17 mouse cellular contexts compared by ENCODE assay signal in genomic region chr5:42620698-42621097, GRCm38 (mm10).
"Had no signal": no experiment of that assay in that cellular context is flagged by ENCODE, and none has a peak within 500 bp of the region (broad histone marks: within the 10 kb centered on the region; RNA-seq: fewer than 3 reads in every experiment).

No protein-coding gene starts in this region.

- DNase-seq: lung, adult 2 months; lung, postnatal 14 days; lung, postnatal 36 days; right cerebral cortex, postnatal 14 days; thymus, adult 2 months; thymus, postnatal 25 days; thymus, postnatal 4 days had no signal

- H3K36me3 ChIP-seq: lung, embryonic 15.5 days; midbrain, embryonic 13.5 days; midbrain, embryonic 15.5 days; neural tube, embryonic 12.5 days; stomach, embryonic 15.5 days had no signal

- H3K9ac ChIP-seq: lung, embryonic 15.5 days; midbrain, embryonic 13.5 days; midbrain, embryonic 15.5 days; neural tube, embryonic 12.5 days; stomach, embryonic 15.5 days had no signal

- H3K27me3 ChIP-seq: lung, embryonic 15.5 days; megakaryocyte, embryonic 14.5 days; midbrain, embryonic 13.5 days; midbrain, embryonic 15.5 days; neural tube, embryonic 12.5 days; stomach, embryonic 15.5 days had no signal

- H3K4me2 ChIP-seq: lung, embryonic 15.5 days; midbrain, embryonic 11.5 days; midbrain, embryonic 13.5 days; midbrain, embryonic 15.5 days; neural tube, embryonic 12.5 days; stomach, embryonic 15.5 days had no signal

- H3K4me3 ChIP-seq: lung, embryonic 15.5 days; megakaryocyte, embryonic 14.5 days; midbrain, embryonic 13.5 days; midbrain, embryonic 15.5 days; neural tube, embryonic 12.5 days; stomach, embryonic 15.5 days had no signal

- H3K27ac ChIP-seq: lung, embryonic 15.5 days; macrophage; midbrain, embryonic 13.5 days; midbrain, embryonic 15.5 days; neural tube, embryonic 12.5 days; stomach, embryonic 15.5 days; stomach, postnatal 0 days had no signal

- ATAC-seq: lung, postnatal 0 days; midbrain, embryonic 13.5 days; midbrain, embryonic 15.5 days had no signal

- H3K9me3 ChIP-seq: lung, embryonic 15.5 days; megakaryocyte, embryonic 14.5 days; midbrain, embryonic 13.5 days; midbrain, embryonic 15.5 days; neural tube, embryonic 12.5 days; stomach, embryonic 15.5 days had no signal

- H3K4me1 ChIP-seq: lung, embryonic 15.5 days; megakaryocyte, embryonic 14.5 days; midbrain, embryonic 13.5 days; midbrain, embryonic 15.5 days; neural tube, embryonic 12.5 days; stomach, embryonic 15.5 days had no signal
